Mouse (Mus musculus) stomach, embryonic 14.5 days (tissue): ENCODE measurements around the gene Stk17b. TPM values are rescaled to one million over a fixed set of nuclear protein-coding genes. Genes with fewer than 3 reads are reported as not detected.
"Not testable (repeated sequence)": the region's sequence is repeated elsewhere in the genome, so short reads cannot be mapped to it uniquely, and the experiment has no call there.

Experiments
- ATAC-seq: fragments of 200-750 bp; cut with Nextera tagmentation; 2 replicates; pipeline ENCODE4 v1.8.0; 2017; ENCODE audit warnings: low read depth, moderate TSS enrichment; ENCODE audit not compliant: insufficient number of reproducible peaks, insufficient read depth, low FRiP score
- H3K27ac ChIP-seq: fragments of 300-500 bp; sonication (generic); 2 replicates; pipeline ENCODE4 v1.5.1; 2014; ENCODE audit warnings: mild to moderate bottlenecking, low read length, moderate library complexity, mixed read lengths
- H3K27me3 ChIP-seq: fragments of 300-500 bp; sonication (generic); 2 replicates; pipeline ENCODE4 v1.6.1; 2014; ENCODE audit warnings: low read length, control low read depth, mixed read lengths; ENCODE audit not compliant: control insufficient read depth, insufficient read depth
- H3K36me3 ChIP-seq: fragments of 300-500 bp; sonication (generic); 2 replicates; pipeline ENCODE4 v1.6.1; 2014; ENCODE audit warnings: mild to moderate bottlenecking, control low read depth, low read length, moderate library complexity, mixed read lengths; ENCODE audit not compliant: control insufficient read depth, insufficient read depth
- H3K4me1 ChIP-seq: fragments of 300-500 bp; sonication (generic); 2 replicates; pipeline ENCODE4 v1.6.1; 2014; ENCODE audit warnings: low read length, control low read depth, mixed read lengths; ENCODE audit not compliant: control insufficient read depth, insufficient read depth
- H3K4me2 ChIP-seq: fragments of 300-500 bp; sonication (generic); replicated peaks from 2 replicates; pipeline ENCODE4 v1.6.1; 2014; ENCODE audit warnings: low read depth, low read length, control low read depth
- H3K4me3 ChIP-seq: fragments of 300-500 bp; sonication (generic); 2 replicates; pipeline ENCODE4 v1.5.1; 2014; ENCODE audit warnings: low read depth, low read length, control low read depth
- H3K9ac ChIP-seq: fragments of 300-500 bp; sonication (generic); replicated peaks from 2 replicates; pipeline ENCODE4 v1.6.1; 2014; ENCODE audit warnings: low read depth, mild to moderate bottlenecking, control low read depth, low read length, moderate library complexity, mixed read lengths
- H3K9me3 ChIP-seq: fragments of 300-500 bp; sonication (generic); 2 replicates; pipeline ENCODE4 v1.6.1; 2016; ENCODE audit warnings: low read depth, low read length, control low read depth; ENCODE audit not compliant: control insufficient read depth
- WGBS: fragments of 180-500 bp; shearing (Covaris S2); extraction: QIAGEN DNeasy Blood & Tissue Kit; methylation state at CpG from one replicate; pipeline ENCODE4 v1.1.7; 2014; 5-methylcytosine and 5-hydroxymethylcytosine counted together
- polyA plus RNA-seq: library from polyadenylated mRNA; unstranded; fragments of >200 nt; fragmentation: Nextera tagmentation; extraction: Ambion mirVana; gene quantifications from 2 replicates; pipeline ENCODE4 v1.2.1, GENCODE M21; 2014

The Stk17b gene
- polyA plus RNA-seq, 1 experiment from 2014 or later: 12.6 TPM

DNA sequence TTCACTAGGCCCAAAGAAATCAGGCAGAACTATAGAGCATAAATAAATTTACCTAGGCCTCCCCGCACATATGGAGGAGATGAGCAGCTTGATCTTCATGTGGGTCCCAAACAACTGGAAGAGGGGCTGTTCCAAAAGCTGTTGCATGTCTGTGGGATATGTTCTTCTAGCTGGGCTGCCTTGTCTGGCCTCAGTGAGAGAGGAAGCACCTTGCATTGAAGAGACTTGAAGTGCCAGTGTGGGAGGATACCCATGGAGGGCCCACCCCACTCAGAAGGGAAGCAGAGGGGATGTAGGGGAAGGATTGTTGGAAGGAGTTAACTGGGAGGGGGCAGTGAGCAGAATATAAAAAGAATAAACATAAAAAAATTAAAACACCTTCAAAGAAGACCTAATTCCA, 33.9 kb downstream of the Stk17b start:
- Histone ChIP-seq H3K9ac (no peak overlapping the region), H3K4me2 (no peak overlapping the region), H3K36me3 (no peaks in the 10 kb centered on the region), H3K4me3 (no peak overlapping the region), H3K27me3 (no peaks in the 10 kb centered on the region), H3K9me3 (no peaks in the 10 kb centered on the region), H3K27ac (no peak overlapping the region), H3K4me1 (no peaks in the 10 kb centered on the region)
- no peak for ATAC-seq
- WGBS: 83% methylated on average over 1 of the region's 1 CpGs

- H3K4me3 ChIP-seq, H3K27ac ChIP-seq, ATAC-seq, H3K36me3 ChIP-seq, H3K9ac ChIP-seq, H3K4me2 ChIP-seq, H3K4me1 ChIP-seq, H3K9me3 ChIP-seq, H3K27me3 ChIP-seq: not testable (repeated sequence)
- WGBS: 86% methylated on average over 7 of the region's 7 CpGs
Observed at GRCm38 (mm10) chr1:53750697-53751096, 34.3 kb downstream of the Stk17b start.

DNA sequence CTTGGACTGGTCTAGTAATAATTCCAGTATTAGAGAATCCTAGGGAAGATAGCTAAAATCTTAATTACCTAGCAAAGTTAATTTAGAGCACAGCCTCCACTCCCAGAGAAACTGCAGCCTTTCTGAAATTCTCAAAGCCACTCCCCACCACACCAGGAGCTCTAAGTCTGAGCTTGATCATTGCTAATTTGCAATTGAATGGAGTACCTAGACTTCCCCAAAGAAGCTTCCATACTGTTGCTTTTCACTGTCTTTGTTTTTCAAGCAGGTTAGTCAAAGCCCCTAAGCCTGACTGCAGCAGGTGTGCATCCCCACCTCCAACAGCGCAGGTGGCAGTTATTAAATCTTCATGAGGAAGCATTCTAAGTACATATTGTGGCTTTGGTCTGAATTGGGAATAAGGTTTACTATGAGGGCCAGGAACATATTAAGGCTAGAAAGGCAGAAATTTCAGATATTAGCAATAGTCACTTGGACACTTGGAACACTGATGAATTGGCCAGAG, 35.1 kb downstream of the Stk17b start:
- not testable (repeated sequence) for H3K36me3 ChIP-seq, H3K4me1 ChIP-seq, H3K4me2 ChIP-seq, H3K27ac ChIP-seq, H3K9me3 ChIP-seq, H3K27me3 ChIP-seq, H3K4me3 ChIP-seq, H3K9ac ChIP-seq, ATAC-seq
- 80% methylated on average over 1 of the region's 1 CpGs for WGBS

- ATAC-seq: no peak
- no peaks in the 10 kb centered on the region for H3K36me3 ChIP-seq
- 37% methylated on average over 10 of the region's 11 CpGs for WGBS
- H3K9ac ChIP-seq: no peak overlapping the region
- no peak overlapping the region for H3K4me3 ChIP-seq
- H3K27ac ChIP-seq: no peak overlapping the region
- H3K9me3 ChIP-seq: no peaks in the 10 kb centered on the region
- no peaks in the 10 kb centered on the region for H3K27me3 ChIP-seq
- no peaks in the 10 kb centered on the region for H3K4me1 ChIP-seq
- H3K4me2 ChIP-seq: no peak overlapping the region
Observed at GRCm38 (mm10) chr1:53748571-53748970, 36.5 kb downstream of the Stk17b start.

GRCm38 (mm10) chr1:53746001-53746400, 39.0 kb downstream of the Stk17b start:
- no peak overlapping the region for H3K27ac ChIP-seq
- no peaks in the 10 kb centered on the region for H3K4me1 ChIP-seq
- H3K27me3 ChIP-seq: no peaks in the 10 kb centered on the region
- H3K36me3 ChIP-seq: no peaks in the 10 kb centered on the region
- no peak overlapping the region for H3K4me2 ChIP-seq
- H3K9me3 ChIP-seq: no peaks in the 10 kb centered on the region
- 80% methylated on average over 5 of the region's 5 CpGs for WGBS
- ATAC-seq: no peak
- no peak overlapping the region for H3K4me3 ChIP-seq
- H3K9ac ChIP-seq: no peak overlapping the region

- no peaks in the 10 kb centered on the region for H3K9me3 ChIP-seq
- H3K36me3 ChIP-seq: no peaks in the 10 kb centered on the region
- H3K9ac ChIP-seq: no peak overlapping the region
- H3K27ac ChIP-seq: no peak overlapping the region
- no peak overlapping the region for H3K4me2 ChIP-seq
- no peak overlapping the region for H3K4me3 ChIP-seq
- no peaks in the 10 kb centered on the region for H3K4me1 ChIP-seq
- ATAC-seq: no peak
- H3K27me3 ChIP-seq: no peaks in the 10 kb centered on the region
- WGBS: 81% methylated on average over 3 of the region's 3 CpGs
Observed at GRCm38 (mm10) chr1:53741742-53742458, 43.1 kb downstream of the Stk17b start.

DNA sequence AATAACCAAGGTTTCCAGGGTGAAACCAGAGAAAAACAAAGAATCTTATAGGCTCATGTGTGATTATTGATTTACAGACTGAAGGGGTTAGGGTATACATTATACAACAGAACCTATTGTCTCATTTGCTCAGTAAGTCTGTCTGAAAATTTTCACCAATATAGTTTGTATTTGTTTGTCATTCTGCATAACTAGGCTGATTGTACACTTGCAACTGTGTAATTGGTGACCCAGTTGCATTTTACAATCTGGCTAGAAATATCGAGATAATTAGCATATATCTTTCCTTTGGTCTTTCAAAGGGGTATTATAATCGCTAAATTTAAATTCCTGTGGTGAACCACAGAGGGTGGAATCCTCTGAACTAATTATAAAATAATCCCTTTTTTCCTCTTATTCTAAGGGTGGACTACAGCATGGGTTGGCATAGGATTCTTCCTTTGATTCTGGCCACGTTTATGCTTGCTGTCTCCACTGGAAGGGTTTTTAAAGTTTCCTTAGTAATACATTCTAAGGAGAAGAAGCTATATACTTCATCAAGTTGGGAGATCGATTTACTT, 44.2 kb downstream of the Stk17b start:
- Histone ChIP-seq H3K36me3 (no peaks in the 10 kb centered on the region), H3K4me2 (no peak overlapping the region), H3K4me1 (no peaks in the 10 kb centered on the region), H3K9me3 (no peaks in the 10 kb centered on the region), H3K9ac (no peak overlapping the region), H3K4me3 (no peak overlapping the region), H3K27ac (no peak overlapping the region), H3K27me3 (no peaks in the 10 kb centered on the region)
- WGBS: 90% methylated on average over 4 of the region's 4 CpGs
- no peak for ATAC-seq

DNA sequence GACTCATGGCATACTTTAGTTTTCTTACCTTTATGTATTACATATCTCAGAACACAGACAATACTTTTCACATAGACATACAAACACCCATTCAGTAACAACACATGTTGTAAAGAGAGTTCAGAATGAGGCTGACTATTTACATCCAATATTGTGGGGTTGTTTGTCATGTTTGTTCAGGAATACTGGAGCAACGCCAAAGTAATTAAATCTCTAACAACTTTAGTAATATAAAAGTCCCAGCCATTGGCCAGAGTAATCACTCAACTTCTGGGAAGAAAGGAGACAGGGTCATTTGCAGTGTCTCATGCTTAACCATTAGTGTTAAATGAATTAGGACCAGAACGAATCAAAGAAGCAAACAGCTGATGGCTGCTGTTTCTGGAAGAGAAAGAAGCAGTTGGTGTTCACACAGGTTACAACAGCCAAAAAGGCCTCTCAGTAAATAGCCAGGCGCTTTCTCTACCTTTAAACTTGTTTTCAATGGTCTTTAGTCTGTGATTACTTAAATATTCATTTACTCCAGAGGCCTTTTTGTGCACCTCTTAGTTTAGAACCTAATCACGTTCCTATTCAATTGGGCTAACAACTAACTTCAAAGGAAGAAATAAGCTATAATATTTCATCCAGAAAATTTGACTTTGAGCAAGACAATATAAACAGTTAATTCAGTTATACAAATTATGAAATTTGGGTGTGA, 44.8 kb downstream of the Stk17b start:
- H3K27ac ChIP-seq, H3K27me3 ChIP-seq, H3K9ac ChIP-seq, H3K4me3 ChIP-seq, ATAC-seq, H3K9me3 ChIP-seq, H3K4me1 ChIP-seq, H3K4me2 ChIP-seq, H3K36me3 ChIP-seq: not testable (repeated sequence)
- WGBS: 53% methylated on average over 3 of the region's 4 CpGs
